Mouse (Mus musculus): ENCODE results near the gene Cpn1.

DNA sequence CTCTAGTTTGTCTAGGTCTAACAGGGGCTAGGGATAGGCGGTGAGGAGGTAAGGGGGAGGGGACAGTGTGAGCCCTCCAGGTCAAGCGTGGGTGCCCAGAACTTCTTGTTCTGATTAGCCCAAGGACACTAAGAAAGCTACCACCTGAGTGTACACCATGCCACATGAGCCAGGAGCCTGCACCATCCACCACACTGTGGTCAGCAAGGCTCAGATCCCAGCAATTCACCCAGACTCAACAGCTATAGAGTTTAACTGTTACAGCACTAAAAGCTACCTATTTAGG is 69.0 kb downstream of the Cpn1 start:
- TF ChIP-seq CTCF (IDR thresholded peaks at IDR 0.05; ENCODE audit: control insufficient read depth, insufficient read depth, low read length) (no peak), POLR2A (IDR thresholded peaks at IDR 0.05; ENCODE audit: borderline replicate concordance, control insufficient read depth, low read depth, low read length) (no peak)
